Mouse (Mus musculus) kidney, postnatal 25 days (tissue): ENCODE results near the gene Ago4.

ENCODE experiments used
- DNase-seq, 2 experiments: peaks; one replicate each; pipeline ENCODE4 v3.0.0; 2021; ENCODE audit warnings: mixed read lengths in 2 of 2

The Ago4 gene

GRCm38 (mm10) chr4:126512308-126513066, 20.8 kb downstream of the Ago4 start:
- DNase-seq = no peak

GRCm38 (mm10) chr4:126511013-126511412, 22.3 kb downstream of the Ago4 start:
- no peak for DNase-seq

GRCm38 (mm10) chr4:126509072-126509471, 24.2 kb downstream of the Ago4 start:
- DNase-seq = no peak

GRCm38 (mm10) chr4:126508110-126508899, 25.0 kb downstream of the Ago4 start:
- DNase-seq = peak in 1 of 2 experiments; percentile 4

GRCm38 (mm10) chr4:126502977-126503309, 30.3 kb downstream of the Ago4 start:
- DNase-seq = no peak

GRCm38 (mm10) chr4:126502141-126502976, 30.9 kb downstream of the Ago4 start:
- no peak for DNase-seq

- DNase-seq = no peak
Observed at GRCm38 (mm10) chr4:126498601-126499000, 34.7 kb downstream of the Ago4 start.

- peak in 1 of 2 experiments; percentile 41 for DNase-seq
Observed at GRCm38 (mm10) chr4:126496963-126497362, 36.3 kb downstream of the Ago4 start.

GRCm38 (mm10) chr4:126495942-126496790, 37.1 kb downstream of the Ago4 start:
- DNase-seq = no peak

- no peak for DNase-seq
Observed at GRCm38 (mm10) chr4:126495453-126495852, 37.8 kb downstream of the Ago4 start.

- no peak for DNase-seq
Observed at GRCm38 (mm10) chr4:126493416-126493815, 39.9 kb downstream of the Ago4 start.

GRCm38 (mm10) chr4:126491977-126492376, 41.3 kb downstream of the Ago4 start:
- no peak for DNase-seq

- DNase-seq = no peak
Observed at GRCm38 (mm10) chr4:126490726-126491125, 42.5 kb downstream of the Ago4 start.

GRCm38 (mm10) chr4:126489811-126490210, 43.5 kb downstream of the Ago4 start:
- DNase-seq = no peak

GRCm38 (mm10) chr4:126486217-126486616, 47.1 kb downstream of the Ago4 start:
- no peak for DNase-seq

- DNase-seq = no peak
Observed at GRCm38 (mm10) chr4:126485065-126485464, 48.2 kb downstream of the Ago4 start.

GRCm38 (mm10) chr4:126483874-126484273, 49.4 kb downstream of the Ago4 start:
- no peak for DNase-seq

- DNase-seq = no peak
Observed at GRCm38 (mm10) chr4:126482951-126483350, 50.3 kb downstream of the Ago4 start.

GRCm38 (mm10) chr4:126481461-126481860, 51.8 kb downstream of the Ago4 start:
- no peak for DNase-seq

GRCm38 (mm10) chr4:126480288-126480687, 53.0 kb downstream of the Ago4 start:
- no peak for DNase-seq

- DNase-seq = no peak
Observed at GRCm38 (mm10) chr4:126473031-126473430, 60.2 kb downstream of the Ago4 start.

GRCm38 (mm10) chr4:126469334-126469733, 63.9 kb downstream of the Ago4 start:
- DNase-seq = no peak
